Mouse (Mus musculus): ENCODE measurements around the gene Mid2. TPM values are rescaled to one million over a fixed set of nuclear protein-coding genes. Genes with fewer than 3 reads are reported as not detected.

Gene Mid2
- not detected for total RNA-seq (2023)

DNA sequence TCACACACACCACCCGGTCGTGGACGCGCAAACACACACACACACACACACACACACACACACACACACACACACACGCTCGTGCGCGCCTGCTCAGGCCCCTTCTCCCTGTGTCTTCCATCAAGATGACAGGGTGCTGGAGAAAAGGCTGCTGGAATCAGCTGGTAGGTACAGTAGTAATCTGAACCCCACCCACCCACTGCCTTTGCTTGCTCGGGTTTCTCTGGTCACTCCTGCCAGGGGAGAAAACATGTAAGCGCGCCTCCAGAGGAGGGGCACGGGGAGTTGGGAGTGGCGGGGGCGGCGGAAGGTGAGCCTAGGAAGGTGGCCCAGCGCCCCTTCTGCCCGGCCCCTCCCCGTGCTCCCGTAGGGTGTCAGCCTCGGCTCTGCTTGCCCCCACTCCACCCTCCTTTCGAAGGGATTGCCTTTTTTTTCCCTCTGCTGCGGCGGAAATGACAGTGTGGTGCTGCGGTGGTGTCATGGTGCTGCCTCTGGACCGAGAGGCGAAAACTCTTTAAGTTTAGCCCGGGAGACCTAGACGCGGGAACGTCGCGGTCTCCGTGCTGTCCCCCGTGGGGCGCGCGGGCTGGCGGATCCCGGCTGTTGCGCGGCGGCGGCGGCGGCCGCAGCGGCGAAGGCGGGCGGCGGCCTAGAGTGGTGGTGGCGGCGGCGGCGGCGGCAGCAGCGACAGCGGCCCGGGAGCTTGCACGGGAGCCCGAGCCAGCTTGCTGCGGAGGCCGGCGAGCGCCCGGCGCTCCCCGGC lies at the start of gene Mid2:
Gene Mid2, plus strand, starts transcription at position 121 of the 763 bp plus-strand sequence.

DNA sequence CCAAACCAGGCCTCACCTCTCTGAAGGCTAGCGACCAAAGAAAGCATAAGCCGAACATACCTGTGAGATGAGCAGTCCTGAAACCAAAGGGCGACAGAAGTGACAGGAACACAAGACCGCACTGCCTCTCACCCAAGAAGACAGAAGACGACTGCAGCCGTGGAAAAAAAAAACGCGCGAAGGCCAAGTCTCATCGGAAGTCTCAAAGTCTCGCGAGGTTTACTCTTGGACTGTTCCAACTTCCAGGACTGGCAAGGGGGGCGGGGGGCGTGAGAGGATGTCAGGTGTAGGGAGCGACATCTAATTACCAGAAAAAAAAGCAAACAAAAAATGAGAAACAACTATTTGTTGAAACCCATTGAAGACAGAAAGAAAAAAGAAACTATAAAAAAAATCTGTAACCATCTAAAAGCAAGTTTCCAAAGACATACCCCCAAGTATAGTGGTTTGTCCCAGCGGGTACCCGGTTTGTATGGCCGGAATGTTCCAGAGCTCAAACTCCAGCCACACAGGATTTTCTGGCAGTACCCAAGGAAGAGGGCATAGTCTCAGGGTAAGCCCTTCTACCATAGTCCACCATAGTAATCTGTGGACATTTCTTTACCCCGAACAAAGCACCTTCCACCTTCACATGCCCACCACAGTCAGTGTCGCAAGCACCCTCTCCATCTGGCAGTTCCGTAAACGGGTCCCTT lies 149.1 kb downstream of the Mid2 start, which contains the start of gene Tex13b:
Gene Tex13b, minus strand, starts transcription at position 122 of the 695 bp plus-strand sequence.

Other genes with a start within 250 kb of the Mid2 start
- 55.4 TPM for gene Prps1, start 208.0 kb upstream of the Mid2 start, total RNA-seq (2023)
- gene Tsc22d3, start 63.9 kb upstream of the Mid2 start, total RNA-seq (2023) = 1,351 TPM
- gene Tex13b, start 148.8 kb downstream of the Mid2 start, total RNA-seq (2023) = not detected
- gene Vsig1, start 243.0 kb downstream of the Mid2 start, total RNA-seq (2023) = not detected